Mouse (Mus musculus) left cerebral cortex, postnatal 36 days (tissue): ENCODE results near the gene Rab4b. TPM values are rescaled to one million over a fixed set of nuclear protein-coding genes. Genes with fewer than 3 reads are reported as not detected.

Source experiments
- DNase-seq, 2 experiments: peaks; one replicate each; pipeline ENCODE4 v3.0.0; 2021 to 2022; ENCODE audit warnings: low spot score in 2 of 2, mixed read lengths in 1 of 2
- intact Hi-C: fragments of 180-260 bp; cut with DNase I; formaldehyde crosslinking; loops from one replicate; pipeline ENCODE4 v1.15.1; 2025
- total RNA-seq, 2 experiments: library from RNA; stranded (reverse); gene quantifications; 2 replicates each; pipeline ENCODE4 v1.2.3; 2021

Gene Rab4b
- total RNA-seq, 2 experiments from 2014 or later = 91.5 to 96.5 TPM

GRCm38 (mm10) chr7:27189271-27189931, 10.7 kb upstream of the Rab4b start:
- intact Hi-C loops = no loop called here
- DNase-seq = no peak

- intact Hi-C loops = no loop called here
- DNase-seq = no peak
Measured at GRCm38 (mm10) chr7:27185986-27186385, 7.3 kb upstream of the Rab4b start.

- no peak for DNase-seq
- intact Hi-C loops = no loop called here
Measured at GRCm38 (mm10) chr7:27184964-27185363, 6.3 kb upstream of the Rab4b start.

GRCm38 (mm10) chr7:27182498-27182897, 3.8 kb upstream of the Rab4b start:
- intact Hi-C loops = no loop called here
- no peak for DNase-seq

GRCm38 (mm10) chr7:27180837-27181695, 2.4 kb upstream of the Rab4b start, which contains the start of the genes Gm21983 and Mia:
Gm21983 (minus strand) TSS chr7:27181086.
Mia (minus strand) TSS chr7:27181157.
- no peak for DNase-seq
- intact Hi-C loops = no loop called here

- intact Hi-C loops = no loop called here
- DNase-seq = no peak
Measured at GRCm38 (mm10) chr7:27180036-27180435, 1.3 kb upstream of the Rab4b start.

GRCm38 (mm10) chr7:27179217-27179918, 672 bp upstream of the Rab4b start:
- no peak for DNase-seq
- intact Hi-C loops = no loop called here

- DNase-seq = no peak
- intact Hi-C loops = no loop called here
Measured at GRCm38 (mm10) chr7:27177942-27178323, 763 bp downstream of the Rab4b start.

- no peak for DNase-seq
- intact Hi-C loops = no loop called here
Measured at GRCm38 (mm10) chr7:27174896-27175295, 3.8 kb downstream of the Rab4b start.

GRCm38 (mm10) chr7:27174496-27174895, 4.2 kb downstream of the Rab4b start:
- intact Hi-C loops = no loop called here

GRCm38 (mm10) chr7:27170981-27171380, 7.7 kb downstream of the Rab4b start:
- no peak for DNase-seq
- intact Hi-C loops = no loop called here

More at GRCm38 (mm10) chr7:27174496-27174895, 4.2 kb downstream of the Rab4b start:
- no peak for DNase-seq

GRCm38 (mm10) chr7:27168371-27168770, 10.3 kb downstream of the Rab4b start:
- intact Hi-C loops = loop anchor here (5.0 kb wide), 1 partner anchor 64 kb away; the partner anchor contains the start of gene Coq8b
- no peak for DNase-seq

- DNase-seq = no peak
- intact Hi-C loops = loop anchor here (5.0 kb wide), 1 partner anchor 65 kb away; the partner anchor contains the start of gene Coq8b
Measured at GRCm38 (mm10) chr7:27167475-27168094, 11.1 kb downstream of the Rab4b start.

- intact Hi-C loops = loop anchor here (5.0 kb wide), 1 partner anchor 65 kb away; the partner anchor contains the start of gene Coq8b
- peak; percentile 94 to 95 for DNase-seq
Measured at GRCm38 (mm10) chr7:27166614-27167474, 11.9 kb downstream of the Rab4b start, which contains the start of gene Egln2. Egln2 (minus strand) TSS chr7:27166802.

- DNase-seq = peak; percentile 74 to 79
- intact Hi-C loops = loop anchor here (5.0 kb wide), 1 partner anchor 66 kb away; the partner anchor contains the start of gene Coq8b
Measured at GRCm38 (mm10) chr7:27166229-27166613, 12.5 kb downstream of the Rab4b start.

- intact Hi-C loops = loop anchor here (5.0 kb wide), 1 partner anchor 67 kb away; the partner anchor contains the start of gene Coq8b
- no peak for DNase-seq
Measured at GRCm38 (mm10) chr7:27165696-27166095, 13.0 kb downstream of the Rab4b start.

- no peak for DNase-seq
- intact Hi-C loops = loop anchor here (5.0 kb wide), 1 partner anchor 67 kb away; the partner anchor contains the start of gene Coq8b
Measured at GRCm38 (mm10) chr7:27165007-27165655, 13.6 kb downstream of the Rab4b start.
